Mouse (Mus musculus): ENCODE measurements around the gene Gm6899. TPM values are rescaled to one million over a fixed set of nuclear protein-coding genes. Genes with fewer than 3 reads are reported as not detected.

The Gm6899 gene
- not detected for total RNA-seq (2021)
- long read RNA-seq, experiment 1 = 0 reads
- long read RNA-seq, experiment 2 = 0 reads

GRCm38 (mm10) chr11:26593061-26594059 lies at the start of gene Gm6899, which contains the start of gene Vrk2:
TSS of gene Gm6899 (plus strand) at chr11:26593241.
TSS of gene Vrk2 (minus strand) at chr11:26593999.
- intact Hi-C loops (cut with DNase I) = no loop called here
- DNase-seq (ENCODE audit: low spot score in 2 of 2) = peak in 1 of 2 experiments; percentile 45

DNA sequence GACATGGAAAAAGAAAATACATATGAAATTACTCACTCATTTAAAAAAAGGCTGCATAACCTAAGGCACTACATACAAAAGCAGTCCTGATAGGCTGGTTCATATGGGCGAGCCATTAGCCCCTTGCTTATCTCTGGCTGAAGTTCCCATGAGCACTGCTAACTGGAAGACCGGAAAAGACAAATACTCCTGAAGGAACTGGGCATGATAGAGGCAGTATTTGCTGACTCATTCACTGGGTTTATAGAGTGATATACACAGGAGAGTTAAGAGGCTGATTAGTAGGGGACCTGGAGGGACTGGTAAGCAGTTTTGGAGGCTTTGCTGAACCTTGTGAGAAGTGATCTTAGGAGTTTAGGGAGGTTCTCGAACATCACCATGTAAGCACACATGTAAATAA lies 41.5 kb upstream of the Gm6899 start:
- intact Hi-C loops (cut with DNase I) = no loop called here
- no peak for DNase-seq (ENCODE audit: low spot score in 2 of 2)

GRCm38 (mm10) chr11:26585409-26586366 lies 7.4 kb upstream of the Gm6899 start:
- DNase-seq (ENCODE audit: low spot score in 2 of 2) = no peak
- intact Hi-C loops (cut with DNase I) = no loop called here

- intact Hi-C loops (cut with DNase I) = no loop called here
- DNase-seq (ENCODE audit: low spot score in 2 of 2) = no peak
These were observed 6.5 kb upstream of the Gm6899 start for GRCm38 (mm10) chr11:26586367-26587183.

DNA sequence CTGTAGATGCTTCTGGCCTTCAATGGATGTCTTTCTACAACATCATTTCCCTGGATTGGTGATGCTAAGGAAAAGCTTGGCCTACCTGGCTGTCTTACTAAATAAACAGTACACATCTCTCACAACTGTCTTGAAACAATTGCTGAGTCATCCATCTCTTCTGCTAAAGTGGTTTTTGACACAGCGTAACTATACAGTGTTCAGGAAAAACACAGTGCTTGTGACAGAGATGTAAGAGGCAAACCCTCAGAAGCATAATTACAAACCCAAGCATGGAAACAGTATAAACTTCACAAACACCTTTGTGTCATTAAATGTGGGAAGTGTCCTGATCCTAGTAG lies 5.9 kb upstream of the Gm6899 start:
- intact Hi-C loops (cut with DNase I) = no loop called here
- DNase-seq (ENCODE audit: low spot score in 2 of 2) = no peak

DNA sequence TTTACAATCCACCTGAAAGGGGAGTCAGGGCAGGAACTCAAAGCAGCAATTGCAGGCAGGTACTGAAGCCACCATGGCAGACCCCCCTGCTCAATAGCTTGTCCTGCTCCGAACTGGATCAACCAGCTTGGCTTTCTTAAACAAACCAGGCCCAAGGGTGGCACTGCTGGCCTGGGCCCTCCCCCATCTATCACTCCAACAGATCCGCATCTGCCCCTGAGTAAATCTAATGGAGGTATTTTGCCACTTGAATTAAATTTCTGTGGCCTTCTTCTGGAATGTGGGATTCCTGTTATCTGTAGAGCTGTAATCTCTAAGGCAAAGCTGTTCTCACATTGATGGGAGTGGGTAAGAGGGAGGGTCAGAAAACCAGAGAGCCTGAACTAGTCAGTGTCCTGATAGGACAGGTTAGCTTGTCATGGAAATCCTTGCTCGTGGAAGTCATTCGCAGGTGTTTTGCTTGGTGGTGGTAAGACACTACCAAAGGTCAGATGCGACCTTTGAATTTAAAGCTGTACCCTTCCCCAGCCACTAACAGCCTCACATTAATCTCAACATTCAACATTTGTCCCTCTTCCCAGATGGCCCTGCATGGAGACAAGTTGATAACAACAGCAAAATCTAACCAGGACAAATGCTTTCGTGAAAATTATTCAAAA lies 517 bp upstream of the Gm6899 start:
- intact Hi-C loops (cut with DNase I) = no loop called here
- DNase-seq (ENCODE audit: low spot score in 2 of 2) = no peak

DNA sequence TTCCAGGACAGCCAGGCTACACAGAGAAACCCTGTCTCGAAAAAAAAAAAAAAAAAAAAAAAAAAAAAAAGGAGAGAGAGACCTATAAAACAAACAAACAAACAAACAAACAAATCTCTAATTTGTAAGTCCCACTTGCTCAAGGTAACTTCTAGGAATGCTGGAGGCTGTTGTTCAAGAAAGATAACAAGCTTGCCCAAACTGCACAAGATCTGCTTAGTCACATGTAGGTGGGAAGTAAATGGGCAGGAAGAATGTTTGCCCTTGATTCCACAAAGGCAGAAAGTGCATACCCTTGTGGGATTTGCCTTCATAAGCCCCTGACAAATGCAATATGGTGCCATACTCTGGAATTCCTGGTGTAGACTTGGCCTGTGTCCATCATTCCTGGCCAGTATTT lies 1.4 kb downstream of the Gm6899 start:
- no peak for DNase-seq (ENCODE audit: low spot score in 2 of 2)
- intact Hi-C loops (cut with DNase I) = no loop called here

GRCm38 (mm10) chr11:26596186-26596585 lies 3.1 kb downstream of the Gm6899 start:
- no peak for DNase-seq (ENCODE audit: low spot score in 2 of 2)
- intact Hi-C loops (cut with DNase I) = no loop called here

- DNase-seq (ENCODE audit: low spot score in 2 of 2) = peak in 1 of 2 experiments; percentile 23
- intact Hi-C loops (cut with DNase I) = no loop called here
These were observed 4.1 kb downstream of the Gm6899 start for GRCm38 (mm10) chr11:26597145-26597544.

DNA sequence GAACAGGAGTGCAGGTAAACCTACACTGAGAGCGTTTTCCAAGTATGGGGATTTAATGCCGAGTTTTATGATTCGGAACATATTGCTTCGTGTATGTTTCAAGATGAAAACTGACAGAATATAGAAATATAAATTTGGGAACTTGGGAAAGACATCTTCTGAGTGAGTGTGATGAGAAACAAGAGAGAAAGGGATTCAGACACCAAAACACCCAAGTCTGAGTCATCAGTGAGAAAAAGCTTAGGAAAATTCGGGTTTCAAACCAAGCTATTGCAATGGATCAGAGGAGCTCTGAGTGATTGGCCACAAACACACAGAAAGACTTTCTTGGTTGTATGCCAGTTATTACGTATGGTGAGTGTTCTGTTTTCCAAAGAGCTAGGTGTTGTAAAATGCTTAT lies 4.7 kb downstream of the Gm6899 start:
- intact Hi-C loops (cut with DNase I) = no loop called here
- peak in 1 of 2 experiments; percentile 51 for DNase-seq (ENCODE audit: low spot score in 2 of 2)

GRCm38 (mm10) chr11:26598876-26599275 lies 5.8 kb downstream of the Gm6899 start:
- no peak for DNase-seq (ENCODE audit: low spot score in 2 of 2)
- intact Hi-C loops (cut with DNase I) = no loop called here

- intact Hi-C loops (cut with DNase I) = loop anchor here (10.0 kb wide), 1 partner anchor 174 kb away; no protein-coding TSS in a partner anchor
- DNase-seq (ENCODE audit: low spot score in 2 of 2) = peak in 1 of 2 experiments; percentile 56
These were observed 7.7 kb downstream of the Gm6899 start for GRCm38 (mm10) chr11:26600692-26601091.

- intact Hi-C loops (cut with DNase I) = loop anchor here (10.0 kb wide), 1 partner anchor 173 kb away; no protein-coding TSS in a partner anchor
These were observed 8.6 kb downstream of the Gm6899 start for GRCm38 (mm10) chr11:26601571-26602175.

GRCm38 (mm10) chr11:26604061-26604655 lies 11.1 kb downstream of the Gm6899 start:
- no peak for DNase-seq (ENCODE audit: low spot score in 2 of 2)
- intact Hi-C loops (cut with DNase I) = loop anchor here (10.0 kb wide), 1 partner anchor 171 kb away; no protein-coding TSS in a partner anchor

More at GRCm38 (mm10) chr11:26601571-26602175, 8.6 kb downstream of the Gm6899 start:
- no peak for DNase-seq (ENCODE audit: low spot score in 2 of 2)

GRCm38 (mm10) chr11:26608795-26609194 lies 15.8 kb downstream of the Gm6899 start:
- intact Hi-C loops (cut with DNase I) = loop anchor here (10.0 kb wide), 1 partner anchor 166 kb away; no protein-coding TSS in a partner anchor
- DNase-seq (ENCODE audit: low spot score in 2 of 2) = peak; percentile 41 to 77

GRCm38 (mm10) chr11:26618475-26619223 lies 25.6 kb downstream of the Gm6899 start:
- intact Hi-C loops (cut with DNase I) = no loop called here
- DNase-seq (ENCODE audit: low spot score in 2 of 2) = no peak

GRCm38 (mm10) chr11:26622727-26623126 lies 29.7 kb downstream of the Gm6899 start:
- no peak for DNase-seq (ENCODE audit: low spot score in 2 of 2)

More at GRCm38 (mm10) chr11:26622727-26623126, 29.7 kb downstream of the Gm6899 start:
- intact Hi-C loops (cut with DNase I) = no loop called here

Measured in left cerebral cortex, postnatal 14 days (tissue).